Mouse (Mus musculus): ENCODE measurements around the gene Defb33. TPM values are rescaled to one million over a fixed set of nuclear protein-coding genes. Genes with fewer than 3 reads are reported as not detected.

Gene Defb33
- not detected in 2 replicates for polyA plus RNA-seq (2015; fragmentation: Nextera tagmentation; extraction: Ambion mirVana)

GRCm38 (mm10) chr8:20892369-20892768 is at the start of gene Defb33:
Defb33 (plus strand) TSS chr8:20892669.
- Histone ChIP-seq H3K27me3 (ENCODE audit: control insufficient read depth, insufficient read depth, low read depth, low read length) (no peaks in the 10 kb centered on the region), H3K4me1 (replicated peaks; ENCODE audit: control insufficient read depth, insufficient read depth, low read length) (no peaks in the 10 kb centered on the region), H3K27ac (ENCODE audit: low read length) (no peak within 1 kb of the TSS), H3K36me3 (ENCODE audit: control insufficient read depth, insufficient read depth, low read length) (no peaks in the 10 kb centered on the region), H3K9ac (ENCODE audit: low read length) (no peak within 1 kb of the TSS), H3K9me3 (ENCODE audit: control insufficient read depth, low read length) (no peaks in the 10 kb centered on the region; the same call in 1 of the 2 replicates), H3K4me3 (ENCODE audit: low read length) (no peak within 1 kb of the TSS), H3K4me2 (ENCODE audit: low read depth, low read length) (no peak within 1 kb of the TSS)
- no peak for ATAC-seq (ENCODE audit: low read depth)
- 79% methylated on average over 2 of the region's 2 CpGs for WGBS

- H3K9me3 ChIP-seq (ENCODE audit: control insufficient read depth, low read length): no peaks in the 10 kb centered on the region
- no peak overlapping the region for H3K4me3 ChIP-seq (ENCODE audit: low read length)
- no peak for ATAC-seq (ENCODE audit: low read depth)
- WGBS: 26% methylated on average over 6 of the region's 6 CpGs
- no peaks in the 10 kb centered on the region for H3K27me3 ChIP-seq (ENCODE audit: control insufficient read depth, insufficient read depth, low read depth, low read length)
- no peak overlapping the region for H3K9ac ChIP-seq (ENCODE audit: low read length)
- no peak overlapping the region for H3K4me2 ChIP-seq (ENCODE audit: low read depth, low read length)
- no peaks in the 10 kb centered on the region for H3K4me1 ChIP-seq (replicated peaks; ENCODE audit: control insufficient read depth, insufficient read depth, low read length)
- H3K27ac ChIP-seq (ENCODE audit: low read length): no peak overlapping the region
- H3K36me3 ChIP-seq (ENCODE audit: control insufficient read depth, insufficient read depth, low read length): no peaks in the 10 kb centered on the region
Observed at GRCm38 (mm10) chr8:20874608-20875007, 17.9 kb upstream of the Defb33 start.

GRCm38 (mm10) chr8:20902527-20902926 is 10.1 kb downstream of the Defb33 start, which contains the start of gene Gm15056:
Gm15056 (minus strand) TSS chr8:20902627.
- WGBS: 31% methylated on average over 2 of the region's 2 CpGs
- Histone ChIP-seq H3K9me3 (ENCODE audit: control insufficient read depth, low read length) (peaks cover 5% of the 10 kb centered on the region; the same call in 1 of the 2 replicates), H3K4me1 (replicated peaks; ENCODE audit: control insufficient read depth, insufficient read depth, low read length) (no peaks in the 10 kb centered on the region), H3K4me2 (ENCODE audit: low read depth, low read length) (no peak within 1 kb of the TSS), H3K27me3 (ENCODE audit: control insufficient read depth, insufficient read depth, low read depth, low read length) (no peaks in the 10 kb centered on the region), H3K4me3 (ENCODE audit: low read length) (no peak within 1 kb of the TSS), H3K9ac (ENCODE audit: low read length) (no peak within 1 kb of the TSS), H3K36me3 (ENCODE audit: control insufficient read depth, insufficient read depth, low read length) (no peaks in the 10 kb centered on the region), H3K27ac (ENCODE audit: low read length) (no peak within 1 kb of the TSS)
- no peak for ATAC-seq (ENCODE audit: low read depth)

GRCm38 (mm10) chr8:20907119-20907518 is 14.7 kb downstream of the Defb33 start:
- no peaks in the 10 kb centered on the region for H3K4me1 ChIP-seq (replicated peaks; ENCODE audit: control insufficient read depth, insufficient read depth, low read length)
- no peak overlapping the region for H3K4me2 ChIP-seq (ENCODE audit: low read depth, low read length)
- no peak overlapping the region for H3K27ac ChIP-seq (ENCODE audit: low read length)
- 86% methylated on average over 2 of the region's 2 CpGs for WGBS
- ATAC-seq (ENCODE audit: low read depth): no peak
- H3K9ac ChIP-seq (ENCODE audit: low read length): no peak overlapping the region
- H3K36me3 ChIP-seq (ENCODE audit: control insufficient read depth, insufficient read depth, low read length): no peaks in the 10 kb centered on the region
- H3K27me3 ChIP-seq (ENCODE audit: control insufficient read depth, insufficient read depth, low read depth, low read length): no peaks in the 10 kb centered on the region
- H3K4me3 ChIP-seq (ENCODE audit: low read length): no peak overlapping the region
- peaks cover 4% of the 10 kb centered on the region; the same call in 1 of the 2 replicates for H3K9me3 ChIP-seq (ENCODE audit: control insufficient read depth, low read length)

- 61% methylated on average over 2 of the region's 2 CpGs for WGBS
- Histone ChIP-seq H3K9me3 (ENCODE audit: control insufficient read depth, low read length) (peaks cover 2% of the 10 kb centered on the region; the same call in 1 of the 2 replicates), H3K4me3 (ENCODE audit: low read length) (no peak overlapping the region), H3K4me1 (replicated peaks; ENCODE audit: control insufficient read depth, insufficient read depth, low read length) (no peaks in the 10 kb centered on the region), H3K4me2 (ENCODE audit: low read depth, low read length) (no peak overlapping the region), H3K27ac (ENCODE audit: low read length) (no peak overlapping the region), H3K9ac (ENCODE audit: low read length) (no peak overlapping the region), H3K36me3 (ENCODE audit: control insufficient read depth, insufficient read depth, low read length) (no peaks in the 10 kb centered on the region), H3K27me3 (ENCODE audit: control insufficient read depth, insufficient read depth, low read depth, low read length) (no peaks in the 10 kb centered on the region)
- ATAC-seq (ENCODE audit: low read depth): no peak
Observed at GRCm38 (mm10) chr8:20908256-20908655, 15.8 kb downstream of the Defb33 start.

GRCm38 (mm10) chr8:20912288-20912687 is 19.8 kb downstream of the Defb33 start:
- Histone ChIP-seq H3K4me3 (ENCODE audit: low read length) (no peak overlapping the region), H3K9me3 (ENCODE audit: control insufficient read depth, low read length) (peaks cover 2% of the 10 kb centered on the region; the same call in 1 of the 2 replicates), H3K27ac (ENCODE audit: low read length) (no peak overlapping the region), H3K4me2 (ENCODE audit: low read depth, low read length) (no peak overlapping the region), H3K36me3 (ENCODE audit: control insufficient read depth, insufficient read depth, low read length) (no peaks in the 10 kb centered on the region), H3K27me3 (ENCODE audit: control insufficient read depth, insufficient read depth, low read depth, low read length) (no peaks in the 10 kb centered on the region), H3K9ac (ENCODE audit: low read length) (no peak overlapping the region), H3K4me1 (replicated peaks; ENCODE audit: control insufficient read depth, insufficient read depth, low read length) (no peaks in the 10 kb centered on the region)
- WGBS: 81% methylated on average over 1 of the region's 1 CpGs
- no peak for ATAC-seq (ENCODE audit: low read depth)

- H3K4me3 ChIP-seq (ENCODE audit: low read length): no peak within 1 kb of the TSS
- 70% methylated on average over 3 of the region's 3 CpGs for WGBS
- H3K27ac ChIP-seq (ENCODE audit: low read length): no peak within 1 kb of the TSS
- H3K9me3 ChIP-seq (ENCODE audit: control insufficient read depth, low read length): no peaks in the 10 kb centered on the region
- no peaks in the 10 kb centered on the region for H3K27me3 ChIP-seq (ENCODE audit: control insufficient read depth, insufficient read depth, low read depth, low read length)
- H3K4me2 ChIP-seq (ENCODE audit: low read depth, low read length): no peak within 1 kb of the TSS
- no peaks in the 10 kb centered on the region for H3K4me1 ChIP-seq (replicated peaks; ENCODE audit: control insufficient read depth, insufficient read depth, low read length)
- no peak for ATAC-seq (ENCODE audit: low read depth)
- no peak within 1 kb of the TSS for H3K9ac ChIP-seq (ENCODE audit: low read length)
- H3K36me3 ChIP-seq (ENCODE audit: control insufficient read depth, insufficient read depth, low read length): no peaks in the 10 kb centered on the region
Observed at GRCm38 (mm10) chr8:20921971-20922370, 29.5 kb downstream of the Defb33 start, which contains the start of gene Gm6040. Gm6040 (minus strand) TSS chr8:20922071.

- no peaks in the 10 kb centered on the region for H3K4me1 ChIP-seq (replicated peaks; ENCODE audit: control insufficient read depth, insufficient read depth, low read length)
- no peak within 1 kb of the TSS for H3K27ac ChIP-seq (ENCODE audit: low read length)
- WGBS: 68% methylated on average over 3 of the region's 3 CpGs
- H3K9ac ChIP-seq (ENCODE audit: low read length): no peak within 1 kb of the TSS
- H3K27me3 ChIP-seq (ENCODE audit: control insufficient read depth, insufficient read depth, low read depth, low read length): no peaks in the 10 kb centered on the region
- ATAC-seq (ENCODE audit: low read depth): no peak
- H3K4me2 ChIP-seq (ENCODE audit: low read depth, low read length): no peak within 1 kb of the TSS
- no peak within 1 kb of the TSS for H3K4me3 ChIP-seq (ENCODE audit: low read length)
- H3K36me3 ChIP-seq (ENCODE audit: control insufficient read depth, insufficient read depth, low read length): no peaks in the 10 kb centered on the region
- H3K9me3 ChIP-seq (ENCODE audit: control insufficient read depth, low read length): peaks cover 3% of the 10 kb centered on the region; the same call in 1 of the 2 replicates
Observed at GRCm38 (mm10) chr8:20944610-20945009, 52.1 kb downstream of the Defb33 start, which contains the start of gene AY761185. AY761185 (minus strand) TSS chr8:20944710.

Measured in lung, embryonic 16.5 days (tissue).